Mouse (Mus musculus): Measurements from ENCODE around the gene Col9a2.

Gene Col9a2

DNA sequence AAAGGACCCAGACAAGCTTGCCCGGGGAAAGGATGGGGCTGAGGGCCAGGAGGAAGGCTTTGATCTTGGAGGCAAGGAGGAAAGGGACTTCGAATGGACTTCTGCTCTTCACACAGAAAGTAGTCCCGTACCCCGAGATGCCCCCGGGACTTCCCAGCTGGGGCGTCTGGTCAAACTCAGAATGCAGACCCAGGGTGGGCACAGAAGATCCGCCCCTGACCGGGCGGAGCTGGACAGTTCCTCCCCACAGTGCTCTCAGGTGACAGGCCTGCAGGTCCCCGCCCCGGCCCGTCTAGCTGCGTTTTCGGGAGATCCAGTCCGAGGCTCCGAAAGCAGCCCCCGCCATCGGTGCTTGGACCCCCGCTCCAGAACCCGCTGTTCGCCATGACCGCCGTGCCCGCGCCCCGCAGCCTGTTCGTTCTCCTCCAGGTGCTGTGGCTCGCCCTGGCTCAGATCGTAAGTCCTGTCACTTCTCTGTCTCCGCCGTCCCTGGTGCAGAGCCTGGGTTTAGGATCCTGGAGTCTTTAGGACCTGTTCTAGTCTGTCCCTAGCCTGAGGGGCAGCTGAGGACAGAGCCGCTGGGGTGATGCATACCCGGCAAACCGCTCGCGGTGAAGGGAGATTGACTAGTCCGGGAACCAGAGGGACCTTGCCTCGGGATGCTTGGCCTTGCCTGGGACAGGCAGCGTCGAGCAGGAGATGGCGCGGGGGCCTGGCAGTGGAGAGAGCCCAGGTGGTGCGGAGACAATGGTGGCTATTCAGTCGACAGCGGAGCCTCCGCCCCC is at the start of gene Col9a2:
Gene Col9a2 (plus strand): TSS at position 55 of the 785 bp plus-strand sequence.
- in situ Hi-C loops (cut with MboI, MseI) = no loop called here

GRCm38 (mm10) chr4:120992284-120992683 is 46.9 kb upstream of the Col9a2 start:
- in situ Hi-C loops (cut with MboI, MseI) = no loop called here

GRCm38 (mm10) chr4:120993025-120993424 is 46.2 kb upstream of the Col9a2 start:
- in situ Hi-C loops (cut with MboI, MseI) = no loop called here

DNA sequence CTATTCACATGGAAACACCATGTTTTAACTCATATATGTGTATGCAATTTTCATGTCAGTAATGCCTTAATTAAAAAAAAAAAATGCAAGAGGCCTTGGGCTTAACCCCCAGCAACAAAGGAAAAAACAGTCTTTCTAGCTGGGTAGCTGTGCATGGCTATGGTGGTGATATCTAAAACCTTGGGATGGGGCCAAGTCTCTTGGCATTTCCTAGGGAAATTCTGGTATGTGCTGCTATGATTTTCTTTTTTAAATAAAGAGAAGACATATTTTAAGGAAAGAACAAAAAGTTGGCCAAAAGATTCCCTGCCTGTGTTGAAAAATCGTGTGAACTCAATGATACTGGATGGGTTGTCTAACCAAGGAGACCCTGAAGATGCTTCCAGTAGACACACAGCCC is 43.3 kb upstream of the Col9a2 start:
- in situ Hi-C loops (cut with MboI, MseI) = no loop called here

DNA sequence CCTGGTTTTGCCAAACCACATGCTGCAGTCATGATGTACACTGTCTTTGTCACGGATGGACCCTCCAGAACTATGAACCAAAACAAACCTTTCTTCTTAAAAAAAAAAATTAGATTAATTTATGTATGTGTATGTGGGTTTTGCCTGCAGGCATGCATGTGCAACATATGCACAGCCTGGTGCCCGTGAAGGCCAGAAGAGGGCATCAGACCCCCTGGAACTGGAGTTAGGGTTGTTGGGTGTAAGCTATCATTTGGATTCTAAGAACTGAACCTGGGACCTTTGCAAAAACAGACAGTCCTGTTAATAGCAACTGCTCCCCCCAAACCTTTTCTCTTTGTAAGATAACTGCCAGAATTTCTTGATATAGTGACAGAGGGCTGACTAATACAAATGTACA is 38.1 kb upstream of the Col9a2 start:
- in situ Hi-C loops (cut with MboI, MseI) = loop anchor here (25.0 kb wide), 1 partner anchor 1861 kb away; no protein-coding TSS in a partner anchor

GRCm38 (mm10) chr4:121001659-121002058 is 37.5 kb upstream of the Col9a2 start:
- in situ Hi-C loops (cut with MboI, MseI) = loop anchor here (25.0 kb wide), 1 partner anchor 1861 kb away; no protein-coding TSS in a partner anchor

DNA sequence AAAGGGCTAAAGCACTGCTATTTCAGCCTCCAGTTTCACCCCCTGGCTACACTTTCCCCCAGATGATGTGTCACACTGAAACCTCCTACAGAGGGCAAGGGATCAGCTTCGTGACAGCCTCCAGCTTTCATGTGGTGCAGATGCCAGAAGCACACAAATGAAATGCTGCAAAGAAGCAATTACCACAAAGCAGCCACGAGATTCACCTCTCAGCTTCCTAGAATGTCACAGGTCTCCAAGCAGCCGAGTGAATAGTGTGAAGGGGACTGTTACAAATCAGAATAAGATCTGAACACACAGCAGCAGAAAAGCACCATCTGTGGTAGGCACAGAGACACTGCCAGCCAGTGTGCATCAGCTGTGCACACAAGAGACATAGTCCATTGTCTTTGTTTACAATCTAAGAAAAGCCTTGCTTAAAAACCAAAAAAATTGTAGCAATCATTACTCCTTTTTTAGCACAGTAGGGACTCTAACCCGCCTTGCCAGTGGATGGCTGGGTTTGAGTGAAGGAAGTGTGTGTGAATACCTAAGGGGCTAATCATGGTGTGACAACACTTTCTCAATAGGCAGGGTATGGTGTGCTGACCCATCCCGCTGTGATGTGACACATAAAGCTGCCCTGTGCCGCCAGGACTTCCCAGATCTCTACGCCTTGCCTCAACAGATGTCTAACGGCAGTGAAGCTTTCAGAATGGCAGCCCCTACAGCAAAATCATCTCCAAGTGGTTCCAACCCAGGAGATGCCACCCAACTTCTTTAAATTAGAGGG is 36.6 kb upstream of the Col9a2 start:
- in situ Hi-C loops (cut with MboI, MseI) = loop anchor here (25.0 kb wide), 1 partner anchor 1860 kb away; no protein-coding TSS in a partner anchor

GRCm38 (mm10) chr4:121003611-121004091 is 35.5 kb upstream of the Col9a2 start:
- in situ Hi-C loops (cut with MboI, MseI) = loop anchor here (25.0 kb wide), 1 partner anchor 1859 kb away; no protein-coding TSS in a partner anchor

- in situ Hi-C loops (cut with MboI, MseI) = loop anchor here (25.0 kb wide), 1 partner anchor 1858 kb away; no protein-coding TSS in a partner anchor
Observed at GRCm38 (mm10) chr4:121004679-121005078, 34.5 kb upstream of the Col9a2 start.

GRCm38 (mm10) chr4:121007006-121007405 is 32.2 kb upstream of the Col9a2 start:
- in situ Hi-C loops (cut with MboI, MseI) = loop anchor here (25.0 kb wide), 1 partner anchor 1855 kb away; no protein-coding TSS in a partner anchor

GRCm38 (mm10) chr4:121008071-121008745 is 31.0 kb upstream of the Col9a2 start:
- in situ Hi-C loops (cut with MboI, MseI) = loop anchor here (25.0 kb wide), 1 partner anchor 1854 kb away; no protein-coding TSS in a partner anchor

DNA sequence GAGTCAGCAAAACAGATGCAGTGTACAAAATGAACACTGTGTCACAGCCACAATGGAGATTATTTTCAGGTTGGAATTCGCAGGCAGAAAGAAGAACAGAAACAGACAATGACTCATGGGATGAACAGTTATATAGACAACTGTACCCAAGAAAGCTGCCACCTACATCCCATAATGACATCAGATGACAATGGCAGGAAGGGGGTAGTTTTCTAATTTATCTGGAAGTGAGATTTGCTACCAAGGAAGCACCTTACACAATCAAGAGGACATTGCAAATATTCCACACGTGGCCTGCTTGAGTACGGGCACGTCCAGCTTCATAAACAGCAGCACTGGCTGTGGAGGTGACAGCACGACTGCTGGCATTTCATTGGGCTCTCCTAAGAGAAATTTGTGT is 30.0 kb upstream of the Col9a2 start:
- in situ Hi-C loops (cut with MboI, MseI) = loop anchor here (25.0 kb wide), 1 partner anchor 1853 kb away; no protein-coding TSS in a partner anchor

- in situ Hi-C loops (cut with MboI, MseI) = loop anchor here (25.0 kb wide), 1 partner anchor 1851 kb away; no protein-coding TSS in a partner anchor
Observed at GRCm38 (mm10) chr4:121010770-121011549, 28.2 kb upstream of the Col9a2 start.

GRCm38 (mm10) chr4:121014594-121015267 is 24.5 kb upstream of the Col9a2 start:
- in situ Hi-C loops (cut with MboI, MseI) = loop anchor here (25.0 kb wide), 1 partner anchor 1848 kb away; no protein-coding TSS in a partner anchor

- in situ Hi-C loops (cut with MboI, MseI) = loop anchor here (25.0 kb wide), 1 partner anchor 1847 kb away; no protein-coding TSS in a partner anchor
Observed at GRCm38 (mm10) chr4:121015268-121015659, 23.9 kb upstream of the Col9a2 start.

GRCm38 (mm10) chr4:121016021-121016898 is 22.9 kb upstream of the Col9a2 start:
- in situ Hi-C loops (cut with MboI, MseI) = loop anchor here (25.0 kb wide), 1 partner anchor 1846 kb away; no protein-coding TSS in a partner anchor

- in situ Hi-C loops (cut with MboI, MseI) = loop anchor here (25.0 kb wide), 1 partner anchor 1845 kb away; no protein-coding TSS in a partner anchor
Observed at GRCm38 (mm10) chr4:121016928-121017657, 22.1 kb upstream of the Col9a2 start, which contains the start of gene Smap2. TSS of gene Smap2 (minus strand) at chr4:121017247.

DNA sequence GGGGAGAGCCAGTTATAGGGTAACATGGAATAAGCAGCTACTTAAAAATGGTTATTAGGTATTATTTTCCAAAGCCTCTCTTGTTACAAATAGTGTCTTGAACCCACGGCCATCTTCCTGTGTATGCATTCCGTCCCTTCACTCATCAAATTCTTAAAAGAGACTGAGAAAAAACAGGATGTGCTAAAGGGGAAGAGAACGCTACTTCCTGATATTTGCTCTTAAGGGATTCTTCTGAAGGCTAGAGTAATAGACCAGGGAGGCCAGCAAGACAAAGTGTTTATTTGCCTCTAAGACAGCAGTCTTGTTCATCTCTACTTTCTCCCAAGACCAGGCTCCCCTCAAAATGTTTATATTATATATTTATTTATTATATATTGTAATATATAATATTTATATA is 20.9 kb upstream of the Col9a2 start:
- in situ Hi-C loops (cut with MboI, MseI) = loop anchor here (25.0 kb wide), 1 partner anchor 1844 kb away; no protein-coding TSS in a partner anchor
